Mouse (Mus musculus): ENCODE measurements around the gene Methig1. TPM values are rescaled to one million over a fixed set of nuclear protein-coding genes. Genes with fewer than 3 reads are reported as not detected.
A peak's percentile ranks its signal among the peaks of the same experiment; 100 is the strongest.

The Methig1 gene
- total and polyA plus RNA-seq, 3 experiments, result not detected

DNA sequence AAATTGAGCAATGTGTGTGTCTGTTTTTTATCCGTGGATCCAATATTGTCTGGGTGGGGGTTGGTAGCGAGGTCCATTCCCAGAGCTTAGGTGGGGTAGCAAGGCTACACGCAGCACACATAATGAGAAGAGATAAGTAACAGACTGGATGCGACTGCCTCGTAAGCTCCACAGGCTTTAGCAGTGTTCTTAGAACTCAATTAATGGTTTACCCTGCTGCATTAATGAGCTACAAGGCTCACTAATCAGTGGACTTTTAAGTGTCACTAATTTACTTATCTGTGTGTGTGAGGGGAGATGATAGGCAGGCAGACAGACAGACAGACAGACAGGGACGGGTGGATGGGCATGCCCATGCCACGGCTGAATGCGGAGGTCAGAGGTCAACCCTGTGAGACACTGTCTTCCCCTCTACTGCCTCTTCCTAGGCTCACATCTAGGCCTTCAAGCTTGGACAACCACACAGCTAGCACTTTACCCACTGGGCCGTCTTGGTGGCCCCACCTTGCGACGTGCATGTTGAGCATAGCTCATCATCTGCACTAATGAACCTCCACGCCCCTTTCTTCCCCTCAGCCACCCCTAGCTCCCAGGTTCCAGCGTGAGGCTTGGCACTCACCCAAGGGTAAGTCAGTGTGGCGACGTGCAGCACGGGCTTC is 47.8 kb downstream of the Methig1 start:
- no peak for TF ChIP-seq NELFE (IDR thresholded peaks at IDR 0.05; ENCODE audit: low read depth, low read length)
- TF ChIP-seq E2F4 (IDR thresholded peaks at IDR 0.05; ENCODE audit: borderline replicate concordance, low read depth, low read length), result no peak
- no peak for TF ChIP-seq CHD1 (IDR thresholded peaks at IDR 0.05; ENCODE audit: low read depth, low read length)
- no peak for TF ChIP-seq GATA1 (IDR thresholded peaks at IDR 0.05; ENCODE audit: low read depth, low read length)
- no peak for TF ChIP-seq EP300 (IDR thresholded peaks at IDR 0.05; ENCODE audit: low read depth in 1 of 2, low read length in 2 of 2)
- TF ChIP-seq TAL1 (IDR thresholded peaks at IDR 0.05; ENCODE audit: low read length), result no peak
- TF ChIP-seq MEF2A (IDR thresholded peaks at IDR 0.05; ENCODE audit: extremely low read depth, insufficient replicate concordance, low read depth, low read length, poor library complexity, severe bottlenecking), result no peak
- no peak for TF ChIP-seq MYB (IDR thresholded peaks at IDR 0.05; ENCODE audit: low read depth, low read length)
- no peak for TF ChIP-seq USF2 (IDR thresholded peaks at IDR 0.05; ENCODE audit: borderline replicate concordance in 1 of 2, insufficient read depth in 1 of 2, low read depth in 1 of 2, low read length in 2 of 2)
- Histone ChIP-seq H3K27ac (ENCODE audit: control insufficient read depth, low read depth, low read length) (no peak overlapping the region), H3K27me3 (ENCODE audit: control insufficient read depth in 1 of 2, insufficient read depth in 2 of 2, low read length in 2 of 2) (no peaks in the 10 kb centered on the region), H3K4me3 (ENCODE audit: control insufficient read depth in 1 of 2, insufficient read depth in 1 of 2, low read depth in 2 of 2, low read length in 2 of 2) (no peak overlapping the region), H3K9ac (ENCODE audit: control insufficient read depth, low read depth, low read length, poor library complexity, severe bottlenecking) (no peak overlapping the region), H3K9me3 (replicated peaks; ENCODE audit: insufficient read depth, low read length) (no peaks in the 10 kb centered on the region), H3K79me2 (ENCODE audit: control insufficient read depth, insufficient read depth, low read length, poor library complexity) (no peaks in the 10 kb centered on the region), H3K4me1 (ENCODE audit: control insufficient read depth in 1 of 2, insufficient read depth in 2 of 2, low read length in 2 of 2) (peaks cover 2 to 3% of the 10 kb centered on the region in 2 experiments; a peak in 2 of 4 replicates), H3K36me3 (ENCODE audit: control insufficient read depth in 1 of 2, insufficient read depth in 2 of 2, low read length in 2 of 2) (peaks cover 3 to 57% of the 10 kb centered on the region in 2 experiments)
- DNase-seq (ENCODE audit: low read depth, low spot score), result no peak

DNA sequence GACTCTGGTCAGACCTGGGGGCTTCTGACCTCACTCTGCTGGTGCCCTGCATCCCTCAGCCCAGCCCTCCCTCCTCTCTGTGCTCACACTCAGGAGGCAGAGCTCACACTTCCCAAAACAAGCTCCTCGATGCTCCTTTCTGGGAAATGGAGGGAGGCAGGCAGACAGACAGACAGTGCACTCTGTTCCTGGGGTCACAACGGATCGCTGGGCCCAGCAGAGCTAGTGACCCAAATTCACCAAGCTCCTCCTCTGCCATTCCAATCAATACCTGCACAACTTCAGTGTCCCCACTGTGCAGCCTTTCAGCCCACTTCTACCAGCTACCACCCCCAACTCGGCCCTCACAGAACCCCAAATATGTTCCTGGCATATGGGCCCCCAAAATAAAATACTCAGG is 48.9 kb downstream of the Methig1 start:
- no peaks in the 10 kb centered on the region for H3K79me2 ChIP-seq (ENCODE audit: control insufficient read depth, insufficient read depth, low read length, poor library complexity)
- peaks cover 2 to 3% of the 10 kb centered on the region in 2 experiments; a peak in 2 of 4 replicates for H3K4me1 ChIP-seq (ENCODE audit: control insufficient read depth in 1 of 2, insufficient read depth in 2 of 2, low read length in 2 of 2)
- no peak overlapping the region for H3K4me3 ChIP-seq (ENCODE audit: control insufficient read depth in 1 of 2, insufficient read depth in 1 of 2, low read depth in 2 of 2, low read length in 2 of 2)
- no peaks in the 10 kb centered on the region for H3K9me3 ChIP-seq (replicated peaks; ENCODE audit: insufficient read depth, low read length)
- no peak overlapping the region for H3K9ac ChIP-seq (ENCODE audit: control insufficient read depth, low read depth, low read length, poor library complexity, severe bottlenecking)
- no peak for DNase-seq (ENCODE audit: low read depth, low spot score)
- H3K36me3 ChIP-seq (ENCODE audit: control insufficient read depth in 1 of 2, insufficient read depth in 2 of 2, low read length in 2 of 2), result peaks cover 3 to 50% of the 10 kb centered on the region in 2 experiments
- no peak for TF ChIP-seq CHD1 (IDR thresholded peaks at IDR 0.05; ENCODE audit: low read depth, low read length)
- no peak overlapping the region for H3K27ac ChIP-seq (ENCODE audit: control insufficient read depth, low read depth, low read length)
- H3K27me3 ChIP-seq (ENCODE audit: control insufficient read depth in 1 of 2, insufficient read depth in 2 of 2, low read length in 2 of 2), result no peaks in the 10 kb centered on the region

DNA sequence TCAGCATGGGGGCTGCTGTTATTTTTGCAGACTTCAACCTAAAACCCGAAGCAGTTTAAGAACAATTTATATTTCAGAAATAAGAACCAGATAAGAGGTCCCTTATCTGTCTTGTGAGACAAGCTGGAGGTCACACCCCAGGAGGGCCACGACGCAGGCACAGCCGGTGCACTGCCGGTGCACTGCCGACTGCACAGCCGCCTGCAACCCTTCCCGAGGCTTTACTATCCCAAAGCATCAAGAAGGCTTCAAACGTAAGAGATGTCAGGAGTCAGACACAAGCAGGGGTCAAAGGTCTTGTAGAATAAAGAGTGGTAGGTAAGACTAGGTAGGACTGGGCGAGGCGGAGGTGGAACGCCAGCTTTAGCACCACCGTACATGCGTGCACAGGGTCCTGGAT is 49.4 kb downstream of the Methig1 start:
- Histone ChIP-seq H3K9ac (ENCODE audit: control insufficient read depth, low read depth, low read length, poor library complexity, severe bottlenecking) (no peak overlapping the region), H3K27me3 (ENCODE audit: control insufficient read depth in 1 of 2, insufficient read depth in 2 of 2, low read length in 2 of 2) (no peaks in the 10 kb centered on the region), H3K9me3 (replicated peaks; ENCODE audit: insufficient read depth, low read length) (no peaks in the 10 kb centered on the region), H3K4me3 (ENCODE audit: control insufficient read depth in 1 of 2, insufficient read depth in 1 of 2, low read depth in 2 of 2, low read length in 2 of 2) (no peak overlapping the region), H3K79me2 (ENCODE audit: control insufficient read depth, insufficient read depth, low read length, poor library complexity) (no peaks in the 10 kb centered on the region), H3K4me1 (ENCODE audit: control insufficient read depth in 1 of 2, insufficient read depth in 2 of 2, low read length in 2 of 2) (peaks cover 2 to 3% of the 10 kb centered on the region in 2 experiments; a peak in 2 of 4 replicates), H3K36me3 (ENCODE audit: control insufficient read depth in 1 of 2, insufficient read depth in 2 of 2, low read length in 2 of 2) (peaks cover 3 to 50% of the 10 kb centered on the region in 2 experiments), H3K27ac (ENCODE audit: control insufficient read depth, low read depth, low read length) (no peak overlapping the region)
- no peak for TF ChIP-seq MXI1 (IDR thresholded peaks at IDR 0.05; ENCODE audit: low read depth, low read length)
- no peak for TF ChIP-seq ETS1 (IDR thresholded peaks at IDR 0.05; ENCODE audit: low read depth, low read length)
- no peak for TF ChIP-seq ZKSCAN1 (IDR thresholded peaks at IDR 0.05; ENCODE audit: low read depth, low read length)
- TF ChIP-seq EP300 (IDR thresholded peaks at IDR 0.05; ENCODE audit: low read depth in 1 of 2, low read length in 2 of 2), result 0 out of 4 replicates have a peak, but pooled peaks of 1 of the 2 experiments have one; percentile 15
- no peak for TF ChIP-seq SMC3 (IDR thresholded peaks at IDR 0.05; ENCODE audit: low read depth, low read length)
- TF ChIP-seq POLR2AphosphoS2 (IDR thresholded peaks at IDR 0.05; ENCODE audit: low read length), result no peak
- no peak for TF ChIP-seq CTCF (IDR thresholded peaks at IDR 0.05 in 2 of 3, conservative IDR thresholded peaks at IDR 0.05 in 1 of 3; ENCODE audit: control insufficient read depth in 1 of 3, insufficient read depth in 1 of 3, low read depth in 2 of 3, low read length in 3 of 3, poor library complexity in 1 of 3, severe bottlenecking in 1 of 3)
- DNase-seq (ENCODE audit: low read depth, low spot score), result no peak
